ENCODE assay signal across 14 mouse cellular contexts in genomic region chr2:48446617-48447016, GRCm38 (mm10).
"Had no signal": no experiment of that assay in that cellular context is flagged by ENCODE, and none has a peak within 500 bp of the region (broad histone marks: within the 10 kb centered on the region; RNA-seq: fewer than 3 reads in every experiment).

No protein-coding gene starts in this region.

- DNase-seq: kidney, adult 18-20 months; kidney, postnatal 10 days; kidney, postnatal 4 days; lung, adult 2 months; lung, postnatal 36 days; thymus, adult 2 months; thymus, postnatal 25 days had no signal

- H3K4me1 ChIP-seq: liver, embryonic 15.5 days had no signal

- H3K9me3 ChIP-seq: limb, embryonic 10.5 days; liver, embryonic 15.5 days; midbrain, embryonic 13.5 days; stomach, embryonic 15.5 days had no signal

- H3K27me3 ChIP-seq: liver, embryonic 15.5 days; midbrain, embryonic 13.5 days; stomach, embryonic 15.5 days had no signal

- H3K36me3 ChIP-seq: limb, embryonic 10.5 days; liver, embryonic 15.5 days; midbrain, embryonic 13.5 days; stomach, embryonic 15.5 days had no signal

- H3K4me2 ChIP-seq: liver, embryonic 11.5 days; liver, embryonic 15.5 days; midbrain, embryonic 13.5 days; stomach, embryonic 15.5 days had no signal

- H3K27ac ChIP-seq: left cerebral cortex, adult 2 months; limb, embryonic 10.5 days; liver, embryonic 15.5 days; midbrain, embryonic 13.5 days; stomach, embryonic 15.5 days had no signal

- H3K4me3 ChIP-seq: left cerebral cortex, adult 2 months; limb, embryonic 10.5 days; liver, embryonic 15.5 days; midbrain, embryonic 13.5 days; stomach, embryonic 15.5 days had no signal

- H3K9ac ChIP-seq: liver, embryonic 15.5 days; midbrain, embryonic 13.5 days; stomach, embryonic 15.5 days had no signal

- ATAC-seq: lung, postnatal 0 days; midbrain, embryonic 13.5 days had no signal
